Mouse (Mus musculus) midbrain, embryonic 11.5 days (tissue): ENCODE results near the gene Mtmr3. TPM values are rescaled to one million over a fixed set of nuclear protein-coding genes. Genes with fewer than 3 reads are reported as not detected.

Experiments
- ATAC-seq: fragments of 200-750 bp; cut with Nextera tagmentation; 2 replicates; pipeline ENCODE4 v1.8.0; 2017; ENCODE audit warnings: moderate TSS enrichment, moderate library complexity; ENCODE audit not compliant: low FRiP score
- DNase-seq: peaks from one replicate; pipeline ENCODE4 v3.0.0; 2015; ENCODE audit warnings: low spot score; ENCODE audit errors: missing footprints
- H3K27ac ChIP-seq: fragments of 300-500 bp; sonication (generic); 2 replicates; pipeline ENCODE4 v1.5.1; 2014; ENCODE audit warnings: low read depth, low read length
- H3K27me3 ChIP-seq: fragments of 300-500 bp; sonication (generic); 2 replicates; pipeline ENCODE4 v1.6.1; 2014; ENCODE audit warnings: mild to moderate bottlenecking, low read length, moderate library complexity, mixed read lengths; ENCODE audit not compliant: control insufficient read depth, insufficient read depth
- H3K36me3 ChIP-seq: fragments of 300-500 bp; sonication (generic); 2 replicates; pipeline ENCODE4 v1.6.1; 2014; ENCODE audit warnings: mild to moderate bottlenecking, low read length, moderate library complexity, mixed read lengths; ENCODE audit not compliant: control insufficient read depth, insufficient read depth
- H3K4me1 ChIP-seq: fragments of 300-500 bp; sonication (generic); 2 replicates; pipeline ENCODE4 v1.6.1; 2014; ENCODE audit warnings: low read length; ENCODE audit not compliant: control insufficient read depth, insufficient read depth
- H3K4me2 ChIP-seq: fragments of 300-500 bp; sonication (generic); 2 replicates; pipeline ENCODE4 v1.6.1; 2014; ENCODE audit warnings: mild to moderate bottlenecking, moderate library complexity
- H3K4me3 ChIP-seq: fragments of 300-500 bp; sonication (generic); 2 replicates; pipeline ENCODE4 v1.5.1; 2014; ENCODE audit warnings: low read depth, low read length
- H3K9ac ChIP-seq: fragments of 300-500 bp; sonication (generic); 2 replicates; pipeline ENCODE4 v1.6.1; 2014; ENCODE audit warnings: low read length
- H3K9me3 ChIP-seq: fragments of 300-500 bp; sonication (generic); 2 replicates; pipeline ENCODE4 v1.6.1; 2016; ENCODE audit warnings: low read length; ENCODE audit not compliant: control insufficient read depth
- WGBS: fragments of 180-500 bp; shearing (Covaris S2); extraction: QIAGEN DNeasy Blood & Tissue Kit; methylation state at CpG from one replicate; pipeline ENCODE4 v1.1.7; 2014; 5-methylcytosine and 5-hydroxymethylcytosine counted together
- polyA plus RNA-seq: library from polyadenylated mRNA; unstranded; fragments of >200 nt; fragmentation: Nextera tagmentation; extraction: Ambion mirVana; gene quantifications from 2 replicates; pipeline ENCODE4 v1.2.1, GENCODE M21; 2014

The Mtmr3 gene
- polyA plus RNA-seq, 1 experiment from 2014 or later: 28.6 TPM

DNA sequence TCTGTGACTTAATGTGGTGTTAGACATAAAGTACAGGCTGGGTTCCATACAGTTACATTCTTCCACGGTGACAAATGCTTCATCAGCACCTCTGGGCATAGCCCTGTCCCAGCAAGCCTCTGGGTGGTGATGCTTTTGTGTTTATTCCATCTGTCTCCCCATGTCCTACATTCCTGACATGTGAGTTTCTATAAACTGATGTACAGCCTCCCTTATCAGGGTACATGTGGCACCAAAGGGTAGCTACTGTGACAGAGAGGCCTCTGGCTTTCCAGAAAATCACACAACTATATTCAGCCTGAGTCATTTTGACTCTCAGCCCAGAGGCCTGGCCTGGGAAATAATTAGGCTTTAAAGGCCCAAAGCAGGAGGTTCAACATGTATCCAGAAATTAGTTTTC is 11.9 kb upstream of the Mtmr3 start:
- H3K27me3 ChIP-seq: no peaks in the 10 kb centered on the region
- H3K27ac ChIP-seq: no peak overlapping the region
- H3K9me3 ChIP-seq: no peaks in the 10 kb centered on the region
- no peaks in the 10 kb centered on the region for H3K36me3 ChIP-seq
- WGBS: 90% methylated on average over 1 of the region's 1 CpGs
- DNase-seq: no peak
- no peak overlapping the region for H3K9ac ChIP-seq
- no peak overlapping the region for H3K4me2 ChIP-seq
- peaks cover 4% of the 10 kb centered on the region; the same call in 1 of the 2 replicates for H3K4me1 ChIP-seq
- H3K4me3 ChIP-seq: no peak overlapping the region
- no peak for ATAC-seq

DNA sequence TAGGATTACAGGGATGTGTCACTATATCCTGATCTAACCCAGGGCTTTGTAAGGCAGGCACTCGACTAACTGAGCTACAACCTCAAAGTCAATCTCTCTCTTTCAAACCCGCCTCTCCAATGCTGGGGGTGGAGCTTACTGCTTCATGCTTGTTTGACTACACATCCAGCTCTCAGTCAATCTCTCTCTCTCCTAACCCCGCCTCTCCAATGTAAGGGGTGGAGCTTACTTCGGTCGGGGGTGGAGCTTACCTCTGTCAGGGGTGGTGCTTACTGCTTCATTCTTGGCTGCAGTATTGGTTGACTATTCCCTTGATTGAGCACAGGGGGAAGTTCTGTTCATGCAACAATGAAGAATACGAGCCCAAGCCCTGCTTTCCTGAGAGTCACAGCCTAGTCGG is 10.8 kb upstream of the Mtmr3 start:
- Histone ChIP-seq H3K36me3 (no peaks in the 10 kb centered on the region), H3K27me3 (no peaks in the 10 kb centered on the region), H3K9me3 (no peaks in the 10 kb centered on the region), H3K4me3 (no peak overlapping the region), H3K4me1 (peaks cover 4% of the 10 kb centered on the region; the same call in 1 of the 2 replicates), H3K9ac (no peak overlapping the region), H3K4me2 (no peak overlapping the region), H3K27ac (no peak overlapping the region)
- ATAC-seq (no peak), DNase-seq (no peak)
- WGBS: 56% methylated on average over 7 of the region's 7 CpGs

DNA sequence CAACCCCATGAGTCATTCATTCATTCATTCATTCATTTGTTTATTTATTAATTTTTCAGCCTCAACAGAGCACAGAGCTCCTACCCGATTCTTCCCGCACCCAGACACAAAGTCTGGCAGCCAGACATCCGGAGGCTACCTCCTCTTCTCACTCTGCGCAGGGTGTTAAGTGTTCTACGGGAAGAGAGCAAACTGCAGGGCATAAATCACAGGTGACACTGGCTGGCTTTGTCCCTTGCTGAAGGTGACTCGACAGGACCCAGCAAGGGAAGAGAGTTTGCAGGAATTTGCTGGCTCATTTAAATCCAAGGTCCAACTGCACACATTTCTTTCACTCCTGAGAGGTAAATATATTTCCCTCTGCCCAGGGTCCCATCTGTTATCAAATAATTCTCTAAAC is 9.8 kb upstream of the Mtmr3 start:
- no peak overlapping the region for H3K4me3 ChIP-seq
- WGBS: 72% methylated on average over 6 of the region's 6 CpGs
- DNase-seq: no peak
- H3K9me3 ChIP-seq: no peaks in the 10 kb centered on the region
- no peaks in the 10 kb centered on the region for H3K36me3 ChIP-seq
- peaks cover 4% of the 10 kb centered on the region; the same call in 1 of the 2 replicates for H3K4me1 ChIP-seq
- ATAC-seq: no peak
- H3K27me3 ChIP-seq: no peaks in the 10 kb centered on the region
- H3K27ac ChIP-seq: no peak overlapping the region
- no peak overlapping the region for H3K4me2 ChIP-seq
- H3K9ac ChIP-seq: no peak overlapping the region

DNA sequence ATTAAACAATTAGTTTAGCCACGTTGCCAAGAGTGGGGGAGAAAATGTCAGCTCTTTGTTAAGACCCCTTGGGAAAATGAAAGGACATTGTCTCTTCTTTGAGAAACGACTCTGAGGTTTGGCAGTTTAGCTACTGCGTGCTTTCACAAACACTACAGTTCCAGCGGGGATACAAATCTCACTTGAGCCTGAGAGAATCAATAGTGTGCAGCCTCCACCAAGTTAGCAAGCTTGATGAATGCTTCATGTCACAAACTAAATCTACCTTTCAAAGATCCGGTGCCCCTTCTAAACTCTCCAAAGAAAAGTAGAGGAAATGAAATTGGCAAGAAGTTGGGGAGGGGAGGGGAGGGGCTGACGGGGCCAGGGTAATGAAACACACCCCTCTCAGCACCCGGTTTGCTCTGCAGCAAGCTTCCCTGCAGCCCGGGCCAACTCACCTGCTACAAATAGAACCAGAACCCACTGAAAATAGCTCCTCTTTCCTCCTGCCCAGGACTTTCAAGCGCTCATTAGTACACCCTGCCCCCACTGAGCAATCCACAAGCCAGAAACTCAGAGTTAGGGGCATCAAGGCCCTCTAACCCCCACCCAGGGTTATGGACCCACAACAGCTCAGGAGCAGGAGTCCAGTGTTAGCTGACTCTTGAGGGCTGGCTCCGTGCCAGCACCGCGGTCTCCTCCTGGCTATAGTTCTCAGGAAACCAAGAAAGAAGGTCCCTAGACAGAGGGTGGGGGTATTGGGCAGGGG is 8.2 kb upstream of the Mtmr3 start:
- no peak overlapping the region for H3K27ac ChIP-seq

DNA sequence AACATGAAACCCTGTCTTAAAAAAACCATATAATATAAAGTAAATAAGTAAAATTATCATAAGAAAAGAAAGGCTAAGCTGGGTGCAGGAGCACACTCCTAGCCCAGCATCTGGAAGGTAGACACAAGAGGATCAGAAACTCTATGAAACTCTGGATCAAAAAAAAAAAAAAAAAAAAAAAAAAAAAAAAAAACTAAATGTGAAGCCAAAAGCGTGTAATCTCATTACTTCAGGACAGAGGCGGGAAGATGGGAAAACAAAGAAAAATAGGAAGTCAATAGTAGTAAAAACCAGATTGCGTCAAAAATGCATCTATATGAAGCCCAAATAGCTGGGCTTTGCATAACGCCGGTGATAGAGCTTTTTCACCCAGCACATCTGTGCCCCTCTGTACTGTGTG is 7.2 kb upstream of the Mtmr3 start:
- no peak overlapping the region for H3K27ac ChIP-seq
- H3K4me2 ChIP-seq: no peak overlapping the region
- H3K27me3 ChIP-seq: no peaks in the 10 kb centered on the region
- no peak overlapping the region for H3K4me3 ChIP-seq
- H3K9ac ChIP-seq: no peak overlapping the region
- 78% methylated on average over 5 of the region's 5 CpGs for WGBS
- DNase-seq (no peak), ATAC-seq (no peak)
- no peaks in the 10 kb centered on the region for H3K9me3 ChIP-seq
- peaks cover 4% of the 10 kb centered on the region; the same call in 1 of the 2 replicates for H3K4me1 ChIP-seq
- no peaks in the 10 kb centered on the region for H3K36me3 ChIP-seq

More for the DNA sequence above, 8.2 kb upstream of the Mtmr3 start:
- Histone ChIP-seq H3K4me3 (no peak overlapping the region), H3K4me1 (peaks cover 4% of the 10 kb centered on the region; the same call in 1 of the 2 replicates), H3K4me2 (no peak overlapping the region), H3K9me3 (no peaks in the 10 kb centered on the region), H3K27me3 (no peaks in the 10 kb centered on the region), H3K9ac (no peak overlapping the region), H3K36me3 (no peaks in the 10 kb centered on the region)
- DNase-seq (peak; percentile 76), ATAC-seq (no peak)
- WGBS: 48% methylated on average over 12 of the region's 12 CpGs

DNA sequence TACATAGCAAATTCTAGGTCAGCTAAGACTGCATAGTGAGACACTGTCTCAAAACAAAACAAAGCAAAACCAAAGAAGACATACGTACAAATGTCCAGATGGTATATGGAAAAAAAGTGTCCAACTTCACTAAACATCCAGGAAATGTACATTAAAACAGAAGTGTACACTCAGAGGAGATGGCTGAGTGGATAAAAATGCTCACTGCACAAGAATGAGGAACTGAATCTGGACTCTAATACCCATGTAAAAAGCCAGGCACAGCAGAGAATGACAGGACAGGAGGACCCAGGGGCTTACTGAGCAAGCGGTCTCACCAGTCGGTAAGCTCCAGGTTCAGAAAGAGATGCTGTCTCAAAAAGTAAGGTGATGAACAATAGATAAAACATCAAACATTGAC is 5.3 kb upstream of the Mtmr3 start:
- 90% methylated on average over 3 of the region's 3 CpGs for WGBS

DNA sequence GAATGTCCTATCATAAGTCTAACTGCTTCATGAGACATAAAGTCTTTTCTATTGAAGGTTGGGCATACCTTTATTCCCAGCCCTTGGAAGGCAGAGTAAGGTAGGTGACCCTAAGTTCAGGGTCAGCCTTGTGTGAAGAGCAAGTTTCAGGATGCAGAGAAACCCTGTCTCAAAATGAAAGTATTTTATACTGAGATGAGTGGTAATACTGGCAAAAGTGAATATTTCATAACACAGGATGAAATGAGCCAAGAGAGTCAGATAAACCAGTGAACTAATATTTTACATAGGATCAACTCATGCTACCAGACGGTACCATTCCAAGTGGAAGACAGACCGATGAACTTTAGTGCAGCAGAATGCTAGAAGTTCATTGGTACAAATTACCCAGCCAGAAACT is 3.7 kb upstream of the Mtmr3 start:
- ATAC-seq (no peak), DNase-seq (no peak)
- H3K9me3 ChIP-seq: no peaks in the 10 kb centered on the region
- no peaks in the 10 kb centered on the region for H3K36me3 ChIP-seq
- no peaks in the 10 kb centered on the region for H3K27me3 ChIP-seq
- 82% methylated on average over 2 of the region's 2 CpGs for WGBS
- no peak overlapping the region for H3K9ac ChIP-seq
- peaks cover 6% of the 10 kb centered on the region for H3K4me1 ChIP-seq
- no peak overlapping the region for H3K27ac ChIP-seq
- H3K4me3 ChIP-seq: no peak overlapping the region
- H3K4me2 ChIP-seq: no peak overlapping the region

More for the DNA sequence above, 5.3 kb upstream of the Mtmr3 start:
- Histone ChIP-seq H3K9ac (no peak overlapping the region), H3K27ac (no peak overlapping the region), H3K9me3 (no peaks in the 10 kb centered on the region), H3K4me1 (peaks cover 4% of the 10 kb centered on the region; the same call in 1 of the 2 replicates), H3K27me3 (no peaks in the 10 kb centered on the region), H3K4me2 (no peak overlapping the region), H3K4me3 (no peak overlapping the region), H3K36me3 (no peaks in the 10 kb centered on the region)
- DNase-seq (no peak), ATAC-seq (no peak)

DNA sequence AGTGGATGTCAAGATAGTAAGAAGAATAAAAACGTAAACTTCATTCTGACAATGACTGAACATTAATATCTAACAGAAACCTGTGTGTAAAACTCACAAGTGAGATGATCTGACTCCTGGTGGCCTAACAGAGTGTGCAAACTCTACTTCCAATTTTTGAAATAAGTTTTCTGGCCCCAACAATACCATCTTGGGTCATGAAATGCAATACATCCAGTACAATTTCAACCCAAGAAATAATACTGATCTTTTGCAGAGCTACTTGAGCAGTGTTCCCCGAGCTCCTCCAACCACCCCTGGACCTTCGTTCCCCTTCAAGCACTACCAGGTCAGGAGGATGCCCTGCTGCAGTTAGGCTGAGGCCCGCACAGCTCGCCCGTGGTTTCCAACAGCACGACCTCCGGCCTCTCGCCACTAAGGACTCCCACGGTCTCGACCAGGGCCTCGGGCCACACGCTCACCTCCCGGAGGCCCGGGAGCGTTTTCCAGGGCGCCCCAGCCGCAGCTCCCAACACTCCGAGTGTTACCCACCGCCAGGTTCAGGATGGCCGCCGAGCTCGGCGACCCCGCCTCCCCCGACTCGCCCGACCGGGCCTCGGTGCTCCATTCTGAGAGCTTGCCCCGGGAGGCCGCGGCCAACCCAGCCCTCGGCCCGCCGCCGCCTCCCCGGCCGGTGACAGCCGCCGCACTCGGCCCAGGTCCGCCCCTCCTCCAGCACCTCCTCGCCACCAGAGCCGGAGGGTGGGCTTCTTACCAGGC is 635 bp downstream of the Mtmr3 start:
- peaks cover 12% of the 10 kb centered on the region for H3K4me1 ChIP-seq
- peak; percentile 94 for ATAC-seq
- WGBS: 1% methylated on average over 45 of the region's 45 CpGs
- H3K9ac ChIP-seq: peak overlapping the region; percentile 83
- peak overlapping the region; percentile 73 for H3K27ac ChIP-seq
- H3K9me3 ChIP-seq: no peaks in the 10 kb centered on the region
- H3K4me3 ChIP-seq: peak overlapping the region; percentile 93
- DNase-seq: peak; percentile 93
- H3K4me2 ChIP-seq: peak overlapping the region; percentile 44
- H3K27me3 ChIP-seq: no peaks in the 10 kb centered on the region
- no peaks in the 10 kb centered on the region for H3K36me3 ChIP-seq

DNA sequence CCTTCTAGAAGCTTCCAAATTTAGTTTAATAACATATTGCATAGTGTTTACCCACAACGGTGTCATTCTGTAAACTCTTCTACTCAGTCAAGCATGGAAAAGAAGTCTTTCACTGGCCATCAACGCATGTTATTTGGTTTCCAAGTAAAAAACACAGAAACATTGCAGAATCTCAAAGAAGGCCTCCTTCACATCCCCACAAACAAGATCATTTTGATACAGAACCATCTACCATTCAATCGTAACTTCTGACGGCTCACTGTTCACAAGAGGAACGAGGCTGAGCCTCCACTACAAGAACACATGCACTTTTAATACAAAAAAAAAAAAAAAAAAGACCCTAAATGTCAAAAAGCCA is 1.2 kb downstream of the Mtmr3 start:
- Histone ChIP-seq H3K4me3 (peak overlapping the region; percentile 93), H3K27ac (no peak overlapping the region), H3K9ac (peak overlapping the region; percentile 83), H3K4me2 (peak overlapping the region; percentile 44), H3K27me3 (no peaks in the 10 kb centered on the region), H3K4me1 (peaks cover 12% of the 10 kb centered on the region), H3K9me3 (no peaks in the 10 kb centered on the region), H3K36me3 (no peaks in the 10 kb centered on the region)
- ATAC-seq: no peak
- DNase-seq: no peak
- WGBS: 38% methylated on average over 5 of the region's 5 CpGs
